In the genomic region with DNA sequence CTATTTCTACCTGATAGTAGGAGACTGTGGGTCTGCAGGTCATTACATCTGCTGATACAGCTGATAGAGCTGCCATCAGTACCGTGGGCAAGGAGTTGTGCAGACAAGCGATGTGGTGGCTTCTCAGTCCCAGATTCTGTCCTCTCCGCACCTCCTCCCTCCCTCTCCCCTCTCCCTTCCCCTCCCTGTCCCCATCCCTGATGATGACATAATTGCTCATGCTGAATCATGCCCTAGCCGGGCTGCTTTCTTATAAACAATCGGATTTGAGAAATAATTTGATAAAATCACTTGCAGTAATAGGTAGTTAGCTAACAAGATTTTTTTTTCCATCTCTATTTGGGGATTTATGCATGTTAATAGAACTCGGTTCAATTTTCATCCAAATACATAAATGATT, we compare ENCODE assay signal across 17 mouse cellular contexts. TPM values are rescaled to one million over a fixed set of nuclear protein-coding genes. Genes with fewer than 3 reads are reported as not detected.
A peak's percentile ranks its signal among the peaks of the same experiment; 100 is the strongest.
DNase-seq lines count a peak whose midpoint lies in the region; ATAC-seq and TF ChIP-seq lines count a peak whose summit lies in the region.
"Had no signal": no experiment of that assay in that cellular context is flagged by ENCODE, and none has a peak within 500 bp of the region (broad histone marks: within the 10 kb centered on the region; RNA-seq: fewer than 3 reads in every experiment).

A gene (minus strand): TSS at position 144 of the 400 bp plus-strand sequence.

- intact Hi-C loops in left cerebral cortex, adult 2 months (cut with DNase I): no loop called here

- 73% methylated on average over 6 of the region's 6 CpGs for WGBS in midbrain, embryonic 11.5 days

- no peak within 1 kb of the TSS for H3K27ac ChIP-seq in midbrain, embryonic 11.5 days (ENCODE audit: low read depth, low read length)
- H3K27ac ChIP-seq in layer of hippocampus, adult 2 months: no peak within 1 kb of the TSS
- no peak within 1 kb of the TSS for H3K27ac ChIP-seq in left cerebral cortex, adult 2 months
- H3K27ac ChIP-seq: heart, embryonic 13.5 days; neural tube, embryonic 13.5 days had no signal

- peak within 1 kb of the TSS; percentile 24 for H3ac ChIP-seq in C2C12 (ENCODE audit: control insufficient read depth, insufficient read length, low read depth)

- no peaks in the 10 kb centered on the region for H3K9me3 ChIP-seq in midbrain, embryonic 11.5 days (ENCODE audit: control insufficient read depth, low read length)
- H3K9me3 ChIP-seq: heart, embryonic 13.5 days; neural tube, embryonic 13.5 days had no signal

- no peaks in the 10 kb centered on the region for H3K79me2 ChIP-seq in C2C12 (ENCODE audit: control insufficient read depth, insufficient read depth)

- H3K27me3 ChIP-seq in C2C12 (ENCODE audit: control insufficient read depth, insufficient read depth, insufficient read length): no peaks in the 10 kb centered on the region
- no peaks in the 10 kb centered on the region for H3K27me3 ChIP-seq in midbrain, embryonic 11.5 days (ENCODE audit: control insufficient read depth, insufficient read depth, low read length)
- H3K27me3 ChIP-seq: neural tube, embryonic 13.5 days had no signal

- peak within 1 kb of the TSS; percentile 0 for H3K4me3 ChIP-seq in C2C12 (ENCODE audit: insufficient read depth, poor library complexity, severe bottlenecking)
- no peak within 1 kb of the TSS for H3K4me3 ChIP-seq in midbrain, embryonic 11.5 days (ENCODE audit: low read depth, low read length)
- H3K4me3 ChIP-seq in layer of hippocampus, adult 2 months: no peak within 1 kb of the TSS
- no peak within 1 kb of the TSS for H3K4me3 ChIP-seq in left cerebral cortex, adult 2 months
- H3K4me3 ChIP-seq: erythroblast, embryonic 14.5 days; heart, embryonic 13.5 days; neural tube, embryonic 13.5 days had no signal

- no peak within 1 kb of the TSS for H3K9ac ChIP-seq in midbrain, embryonic 11.5 days (ENCODE audit: low read length)
- H3K9ac ChIP-seq: heart, embryonic 13.5 days; neural tube, embryonic 13.5 days had no signal

- ATAC-seq in common myeloid progenitor, adult 5-6 weeks (replicated peaks; ENCODE audit: low read depth, poor library complexity, severe bottlenecking): 0 out of 2 replicates have a peak, but pooled peaks have one; percentile 39
- peak; percentile 26; the same call in 1 of the 2 replicates for ATAC-seq in midbrain, embryonic 11.5 days (ENCODE audit: low FRiP score)
- no peak for ATAC-seq in erythroblast, adult 5-6 weeks (replicated peaks; ENCODE audit: low FRiP score, poor library complexity, severe bottlenecking)

- peak; percentile 76 for DNase-seq in heart, adult 11 months
- no peak for DNase-seq in heart, adult 8-10 months (ENCODE audit: low spot score)
- DNase-seq in midbrain, embryonic 11.5 days (ENCODE audit: low spot score, missing footprints): no peak
- no peak for DNase-seq in layer of hippocampus, adult 2 months (ENCODE audit: low spot score in 2 of 2)
- DNase-seq in left cerebral cortex, adult 2 months (ENCODE audit: extremely low spot score in 1 of 2, low spot score in 2 of 2): no peak
- DNase-seq: gastrocnemius, postnatal 10 days; right cerebral cortex, postnatal 25 days had no signal

- H3K4me1 ChIP-seq in midbrain, embryonic 11.5 days (ENCODE audit: control insufficient read depth, insufficient read depth, low read length): 0 out of 2 replicates have a peak, but pooled peaks cover 3% of the 10 kb centered on the region
- H3K4me1 ChIP-seq: heart, embryonic 13.5 days had no signal

- 0 out of 2 replicates have a peak within 1 kb of the TSS, but pooled peaks have one; percentile 17 for H3K4me2 ChIP-seq in midbrain, embryonic 11.5 days
- H3K4me2 ChIP-seq: heart, embryonic 13.5 days; neural tube, embryonic 13.5 days had no signal

- TF ChIP-seq CTCF in C2C12 (IDR thresholded peaks at IDR 0.05; ENCODE audit: control insufficient read depth, insufficient read depth, insufficient read length): no peak
- TF ChIP-seq CTCF in layer of hippocampus, adult 2 months (conservative IDR thresholded peaks at IDR 0.05): no peak
- TF ChIP-seq CTCF in left cerebral cortex, adult 2 months (IDR thresholded peaks at IDR 0.05): no peak

- H3K79me3 ChIP-seq in C2C12 (ENCODE audit: low read depth): no peaks in the 10 kb centered on the region

- no peaks in the 10 kb centered on the region for H3K36me3 ChIP-seq in C2C12 (ENCODE audit: control insufficient read depth, insufficient read depth)
- no peaks in the 10 kb centered on the region for H3K36me3 ChIP-seq in midbrain, embryonic 11.5 days (ENCODE audit: control insufficient read depth, insufficient read depth, low read length)
- H3K36me3 ChIP-seq: heart, embryonic 13.5 days; neural tube, embryonic 13.5 days had no signal

TF ChIP-seq in C2C12, 6 proteins besides CTCF, POLR2A, EP300 and RAD21:
- no peak for TF ChIP-seq USF1 (IDR thresholded peaks at IDR 0.05; ENCODE audit: low read depth)
- peak; percentile 18 for TF ChIP-seq FOSL1 (IDR thresholded peaks at IDR 0.05; ENCODE audit: insufficient read depth, low read length, poor library complexity, severe bottlenecking)
- TF ChIP-seq MYOG (IDR thresholded peaks at IDR 0.05; ENCODE audit: control insufficient read depth, extremely low read depth, insufficient read length): no peak
- TF ChIP-seq MAX (IDR thresholded peaks at IDR 0.05): no peak
- TF ChIP-seq MYOD1 (IDR thresholded peaks at IDR 0.05; ENCODE audit: control insufficient read depth, insufficient read length, low read depth): no peak
- TF ChIP-seq CEBPB (IDR thresholded peaks at IDR 0.05; ENCODE audit: low read depth): peak; percentile 53

RNA-seq across cellular contexts. Expression of the gene that starts here (rescaled TPM):
- not detected for total RNA-seq in heart, adult 8-10 months (2022)
- polyA plus RNA-seq in C2C12 (2012; fragmentation: generic; extraction: Trizol): not detected
- total RNA-seq in common myeloid progenitor, adult 5-6 weeks (2017): not detected in 2 replicates
- polyA plus RNA-seq in midbrain, embryonic 11.5 days (2014; fragmentation: Nextera tagmentation; extraction: Ambion mirVana): not detected in 2 replicates
- total RNA-seq in layer of hippocampus, adult 2 months (2021): not detected
- total RNA-seq in erythroblast, adult 5-6 weeks (2015; ENCODE audit: low replicate concordance): not detected in 2 replicates
- total RNA-seq in erythroblast, adult 5-6 weeks (2017; ENCODE audit: low replicate concordance): not detected in 2 replicates
- total RNA-seq in left cerebral cortex, adult 2 months (2021): not detected
- total RNA-seq: gastrocnemius, postnatal 10 days; left cerebral cortex, postnatal 36 days had no signal
- polyA plus RNA-seq: erythroblast, embryonic 14.5 days; heart, embryonic 13.5 days; large intestine, adult 2 months; liver, embryonic 16.5 days; neural tube, embryonic 13.5 days; stomach, embryonic 16.5 days had no signal

Comparison
In these comparisons a context has a peak if more than half of its experiments do, and no peak if none do; other contexts are left out.
1. Peak in ATAC-seq in common myeloid progenitor, adult 5-6 weeks; RNA of the gene not detected or under 1 TPM.
2. Peak in ATAC-seq and H3K4me2 ChIP-seq in midbrain, embryonic 11.5 days; RNA of the gene not detected or under 1 TPM.